Mouse (Mus musculus) intestine, postnatal 0 days (tissue): ENCODE measurements around the gene Arhgef33. TPM values are rescaled to one million over a fixed set of nuclear protein-coding genes. Genes with fewer than 3 reads are reported as not detected.

Source experiments
- ATAC-seq: fragments of 200-750 bp; cut with Nextera tagmentation; 2 replicates; pipeline ENCODE4 v1.8.0; 2017; ENCODE audit warnings: mild to moderate bottlenecking, moderate TSS enrichment, moderate library complexity
- H3K27ac ChIP-seq: fragments of 300-500 bp; sonication (generic); 2 replicates; pipeline ENCODE4 v1.5.1; 2014; ENCODE audit warnings: mild to moderate bottlenecking, low read depth, low read length, moderate library complexity
- H3K27me3 ChIP-seq: fragments of 300-500 bp; sonication (generic); replicated peaks from 2 replicates; pipeline ENCODE4 v1.6.1; 2014; ENCODE audit warnings: low read length, mixed read lengths; ENCODE audit not compliant: control insufficient read depth, insufficient read depth
- H3K36me3 ChIP-seq: fragments of 300-500 bp; sonication (generic); 2 replicates; pipeline ENCODE4 v1.6.1; 2014; ENCODE audit warnings: mild to moderate bottlenecking, moderate library complexity; ENCODE audit not compliant: control insufficient read depth, insufficient read depth
- H3K4me1 ChIP-seq: fragments of 300-500 bp; sonication (generic); replicated peaks from 2 replicates; pipeline ENCODE4 v1.6.1; 2014; ENCODE audit warnings: antibody characterized with exemption, low read length, mixed read lengths; ENCODE audit not compliant: control insufficient read depth, insufficient read depth
- H3K4me2 ChIP-seq: fragments of 300-500 bp; sonication (generic); replicated peaks from 2 replicates; pipeline ENCODE4 v1.6.1; 2014; ENCODE audit warnings: low read depth, mild to moderate bottlenecking, moderate library complexity
- H3K4me3 ChIP-seq: fragments of 300-500 bp; sonication (generic); 2 replicates; pipeline ENCODE4 v1.5.1; 2014; ENCODE audit warnings: low read depth, low read length
- H3K9ac ChIP-seq: fragments of 300-500 bp; sonication (generic); 2 replicates; pipeline ENCODE4 v1.6.1; 2014; ENCODE audit warnings: mild to moderate bottlenecking, low read depth, low read length
- H3K9me3 ChIP-seq: fragments of 300-500 bp; sonication (generic); 2 replicates; pipeline ENCODE4 v1.6.1; 2016; ENCODE audit warnings: mixed run types; ENCODE audit not compliant: control insufficient read depth
- CTCF ChIP-seq: sonication (generic); IDR thresholded peaks from 2 replicates; pipeline ENCODE4 v1.5.1; 2016; ENCODE audit warnings: low read depth, mild to moderate bottlenecking, control low read depth, antibody characterized with exemption, moderate library complexity
- WGBS: fragments of 180-500 bp; shearing (Covaris S2); extraction: QIAGEN DNeasy Blood & Tissue Kit; methylation state at CpG from one replicate; pipeline ENCODE4 v1.1.7; 2014; 5-methylcytosine and 5-hydroxymethylcytosine counted together
- polyA plus RNA-seq: library from polyadenylated mRNA; unstranded; fragments of >200 nt; fragmentation: Nextera tagmentation; extraction: Ambion mirVana; gene quantifications from 2 replicates; pipeline ENCODE4 v1.2.1, GENCODE M21; 2015

The Arhgef33 gene
- polyA plus RNA-seq, 1 experiment from 2014 or later = 1.5 TPM

GRCm38 (mm10) chr17:80284446-80284845 is 22.8 kb upstream of the Arhgef33 start:
- TF ChIP-seq CTCF = no peak
- H3K27me3 ChIP-seq = no peaks in the 10 kb centered on the region
- 68% methylated on average over 4 of the region's 4 CpGs for WGBS

GRCm38 (mm10) chr17:80288012-80288411 is 19.2 kb upstream of the Arhgef33 start:
- no peak for TF ChIP-seq CTCF
- H3K27ac ChIP-seq = no peak overlapping the region
- H3K4me2 ChIP-seq = no peak overlapping the region
- no peak for ATAC-seq
- no peaks in the 10 kb centered on the region for H3K9me3 ChIP-seq
- H3K4me1 ChIP-seq = no peaks in the 10 kb centered on the region
- no peak overlapping the region for H3K4me3 ChIP-seq
- no peaks in the 10 kb centered on the region for H3K27me3 ChIP-seq
- no peak overlapping the region for H3K9ac ChIP-seq
- no peaks in the 10 kb centered on the region for H3K36me3 ChIP-seq
- WGBS = 64% methylated on average over 6 of the region's 6 CpGs

More at GRCm38 (mm10) chr17:80284446-80284845, 22.8 kb upstream of the Arhgef33 start:
- Histone ChIP-seq H3K9ac (no peak overlapping the region), H3K4me2 (no peak overlapping the region), H3K4me3 (no peak overlapping the region), H3K4me1 (no peaks in the 10 kb centered on the region), H3K9me3 (no peaks in the 10 kb centered on the region), H3K27ac (no peak overlapping the region), H3K36me3 (peaks cover 10% of the 10 kb centered on the region)
- no peak for ATAC-seq

GRCm38 (mm10) chr17:80289280-80290073 is 17.7 kb upstream of the Arhgef33 start:
- Histone ChIP-seq H3K4me1 (no peaks in the 10 kb centered on the region), H3K27ac (peak overlapping the region; percentile 58; the same call in 1 of the 2 replicates), H3K9ac (peak overlapping the region; percentile 73), H3K27me3 (no peaks in the 10 kb centered on the region), H3K9me3 (no peaks in the 10 kb centered on the region), H3K36me3 (no peaks in the 10 kb centered on the region), H3K4me2 (peak overlapping the region; percentile 81), H3K4me3 (peak overlapping the region; percentile 82)
- ATAC-seq = no peak
- no peak for TF ChIP-seq CTCF
- under 1% methylated on average over 30 of the region's 30 CpGs for WGBS

DNA sequence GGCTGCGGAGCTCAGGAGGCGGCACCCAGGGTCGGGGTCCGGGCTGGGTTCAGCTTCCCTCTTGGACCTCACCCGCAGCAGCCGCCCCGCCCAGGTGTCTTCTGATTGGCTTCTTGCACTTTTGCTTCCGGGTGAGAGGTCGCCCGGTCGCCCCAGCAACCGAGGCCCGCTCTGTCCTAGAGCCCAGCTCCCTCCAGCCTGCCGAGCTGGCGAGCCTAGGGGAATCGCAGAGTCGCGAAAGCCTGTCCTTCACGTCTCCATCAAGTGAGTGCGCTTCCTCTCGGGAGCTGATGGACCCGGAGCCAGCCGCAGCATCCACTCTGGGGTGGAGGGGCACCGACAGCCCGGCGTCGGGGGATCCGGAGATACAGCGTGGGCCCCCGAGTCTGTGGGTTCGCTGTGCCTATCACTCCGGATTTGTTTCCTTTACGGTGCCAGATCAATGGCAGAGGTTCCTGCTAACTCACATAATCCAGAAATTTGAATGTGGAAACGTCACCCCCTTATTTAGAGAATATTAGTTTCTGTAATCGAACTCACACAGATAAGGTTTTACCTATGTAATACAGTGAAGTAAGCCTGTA is 17.0 kb upstream of the Arhgef33 start, which contains the start of the genes Morn2 and Dhx57:
Gene Morn2, plus strand, starts transcription at position 130 of the 584 bp plus-strand sequence.
Gene Dhx57, minus strand, starts transcription at position 403 of the 584 bp plus-strand sequence.
- Histone ChIP-seq H3K4me3 (peak within 1 kb of the TSS; percentile 82), H3K9ac (peak within 1 kb of the TSS; percentile 73), H3K4me1 (no peaks in the 10 kb centered on the region), H3K9me3 (no peaks in the 10 kb centered on the region), H3K36me3 (no peaks in the 10 kb centered on the region), H3K4me2 (peak within 1 kb of the TSS; percentile 81), H3K27me3 (no peaks in the 10 kb centered on the region), H3K27ac (peak within 1 kb of the TSS; percentile 70)
- no peak for TF ChIP-seq CTCF
- ATAC-seq = peak; percentile 100
- under 1% methylated on average over 35 of the region's 35 CpGs for WGBS

DNA sequence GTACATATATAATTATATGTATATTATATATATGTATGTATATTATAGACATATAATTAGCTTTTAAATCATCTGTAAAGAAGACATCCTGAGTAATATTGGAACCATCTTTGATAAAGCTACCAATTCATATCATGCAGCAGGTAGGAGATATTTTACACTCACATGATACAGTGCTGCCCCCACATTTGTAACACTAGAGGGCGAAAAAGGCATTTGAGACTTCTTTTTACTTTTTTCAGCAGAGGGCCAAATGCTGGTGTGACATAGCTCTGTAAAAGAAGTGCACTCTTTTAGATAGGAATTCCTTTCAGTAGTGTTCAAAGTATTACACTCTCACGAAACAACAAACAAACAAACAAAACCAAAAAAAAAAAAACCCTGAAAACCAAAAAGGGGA is 16.1 kb upstream of the Arhgef33 start:
- peak; percentile 80 for TF ChIP-seq CTCF
- ATAC-seq = no peak
- no peak overlapping the region for H3K4me3 ChIP-seq
- H3K9ac ChIP-seq = no peak overlapping the region
- no peaks in the 10 kb centered on the region for H3K9me3 ChIP-seq
- WGBS = 21% methylated on average over 2 of the region's 2 CpGs
- no peak overlapping the region for H3K4me2 ChIP-seq
- no peaks in the 10 kb centered on the region for H3K4me1 ChIP-seq
- no peaks in the 10 kb centered on the region for H3K36me3 ChIP-seq
- H3K27me3 ChIP-seq = no peaks in the 10 kb centered on the region
- H3K27ac ChIP-seq = no peak overlapping the region

- Histone ChIP-seq H3K27ac (no peak overlapping the region), H3K4me2 (no peak overlapping the region), H3K4me1 (no peaks in the 10 kb centered on the region), H3K9me3 (no peaks in the 10 kb centered on the region), H3K36me3 (no peaks in the 10 kb centered on the region), H3K9ac (no peak overlapping the region), H3K4me3 (no peak overlapping the region), H3K27me3 (no peaks in the 10 kb centered on the region)
- no peak for ATAC-seq
- 78% methylated on average over 5 of the region's 5 CpGs for WGBS
- TF ChIP-seq CTCF = no peak
Measured at GRCm38 (mm10) chr17:80295258-80295657, 11.9 kb upstream of the Arhgef33 start.
